Mouse (Mus musculus) macrophage (primary cell): Measurements from ENCODE around the gene Olfr13. TPM values are rescaled to one million over a fixed set of nuclear protein-coding genes. Genes with fewer than 3 reads are reported as not detected.
"Not testable (repeated sequence)": the region's sequence is repeated elsewhere in the genome, so short reads cannot be mapped to it uniquely, and the experiment has no call there.

ENCODE experiments used
- H3K27ac ChIP-seq: fragments of 350-480 bp; formaldehyde crosslinking; 2 replicates; pipeline ENCODE4 v1.9.0; 2021
- H3K36me3 ChIP-seq: fragments of 350-480 bp; formaldehyde crosslinking; 2 replicates; pipeline ENCODE4 v1.9.0; 2021; ENCODE audit errors: inconsistent target
- H3K4me3 ChIP-seq: fragments of 350-480 bp; formaldehyde crosslinking; 2 replicates; pipeline ENCODE4 v1.9.0; 2021; ENCODE audit errors: inconsistent target
- H3K79me2 ChIP-seq: fragments of 350-480 bp; formaldehyde crosslinking; 2 replicates; pipeline ENCODE4 v1.9.0; 2021; ENCODE audit errors: inconsistent target
- WGBS: methylation state at CpG from one replicate; pipeline ENCODE4 v1.1.7; 2026; ENCODE audit warnings: inconsistent platforms; ENCODE audit not compliant: missing documents; 5-methylcytosine and 5-hydroxymethylcytosine counted together
- polyA plus RNA-seq: library from polyadenylated mRNA; stranded (reverse); fragments of 250-400 nt; gene quantifications from 3 replicates; pipeline ENCODE4 v1.2.4, GENCODE M21; 2018; ENCODE audit warnings: inconsistent platforms
- total RNA-seq, 78 experiments: library from RNA; depleted of rRNA; stranded (reverse); fragments of 250-400 nt; gene quantifications; 1 replicate in 9 of 78; 2 replicates in 24 of 78; 3 replicates in 43 of 78; 4 replicates in 2 of 78; pipeline ENCODE4 v1.2.4; 2018; ENCODE audit warnings: inconsistent platforms in 56 of 78

Gene Olfr13
- total RNA-seq (2018; cell fraction: chromatin; rRNA removed): not detected
- total RNA-seq (2018; cell fraction: cytosol; rRNA removed): not detected
- not detected for total RNA-seq (2018; cell fraction: nucleus; rRNA removed)
- not detected in 3 replicates for polyA plus RNA-seq

DNA sequence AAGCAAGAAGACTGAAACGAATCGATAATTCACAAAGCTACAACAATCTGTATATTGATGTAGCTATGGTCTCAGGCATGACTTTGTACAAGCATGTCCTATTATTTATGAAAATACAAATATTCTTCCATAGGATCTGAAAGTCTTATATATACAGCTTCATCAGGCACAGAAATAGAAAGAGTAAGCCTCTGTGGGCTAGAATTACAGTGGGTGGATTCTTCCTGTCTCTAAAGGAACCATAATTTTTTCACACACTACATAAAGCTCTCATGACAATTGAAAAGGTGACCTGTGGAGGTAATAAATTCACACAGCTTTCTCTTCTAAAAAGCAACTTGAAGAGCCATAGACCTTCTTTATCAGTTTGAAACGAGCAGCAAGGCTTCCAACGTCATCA is at the start of gene Olfr13:
Olfr13 (plus strand) TSS at position 301 of the 400 bp plus-strand sequence.
- H3K79me2 ChIP-seq: no peaks in the 10 kb centered on the region
- no peak within 1 kb of the TSS for H3K4me3 ChIP-seq
- H3K27ac ChIP-seq: no peak within 1 kb of the TSS
- H3K36me3 ChIP-seq: no peaks in the 10 kb centered on the region
- WGBS: 68% methylated on average over 4 of the region's 4 CpGs

DNA sequence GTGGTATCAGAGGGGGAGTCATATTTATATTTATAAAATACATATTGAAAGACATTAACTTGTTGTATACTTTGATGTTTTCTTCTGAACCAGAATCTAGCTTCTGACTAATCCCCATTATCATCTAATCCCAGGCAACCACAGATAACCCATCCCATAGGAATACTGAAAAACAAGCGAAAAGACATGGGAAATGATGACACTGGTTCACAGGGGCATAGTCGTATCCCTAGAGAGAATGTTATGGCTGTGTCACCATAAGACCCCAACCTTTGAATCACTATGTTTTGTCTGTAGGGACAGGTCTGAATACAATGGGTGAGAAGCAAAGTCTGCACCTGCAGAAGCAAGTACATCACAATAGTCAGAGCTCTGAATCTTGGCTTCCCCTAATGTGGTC is 25.7 kb upstream of the Olfr13 start, which contains the start of gene Olfr237-ps1:
Olfr237-ps1 (plus strand) TSS at position 301 of the 400 bp plus-strand sequence.
- H3K79me2 ChIP-seq, H3K27ac ChIP-seq, H3K4me3 ChIP-seq, H3K36me3 ChIP-seq: not testable (repeated sequence)
- WGBS: 93% methylated on average over 2 of the region's 2 CpGs

DNA sequence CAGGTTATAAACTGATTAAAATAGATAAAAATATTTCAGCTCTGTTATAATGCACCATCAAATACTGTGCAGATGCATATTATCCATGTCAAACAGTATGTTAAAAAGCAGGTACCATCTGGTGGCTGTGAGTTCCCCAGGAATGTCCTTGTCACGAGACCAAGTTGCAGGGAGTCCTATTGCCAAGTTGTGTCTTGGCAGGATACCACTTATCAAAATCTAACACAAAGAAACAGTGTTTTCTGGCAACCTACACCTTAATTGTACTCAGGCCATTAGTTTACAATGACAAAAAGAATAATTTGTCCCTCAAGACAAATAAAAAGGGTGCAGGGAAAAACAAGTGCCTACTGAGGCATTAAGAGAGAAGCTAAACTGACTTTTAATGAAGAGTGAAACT is 12.4 kb upstream of the Olfr13 start:
- 67% methylated on average over 1 of the region's 1 CpGs for WGBS
- Histone ChIP-seq H3K27ac (no peak overlapping the region), H3K79me2 (no peaks in the 10 kb centered on the region), H3K4me3 (no peak overlapping the region), H3K36me3 (no peaks in the 10 kb centered on the region)

DNA sequence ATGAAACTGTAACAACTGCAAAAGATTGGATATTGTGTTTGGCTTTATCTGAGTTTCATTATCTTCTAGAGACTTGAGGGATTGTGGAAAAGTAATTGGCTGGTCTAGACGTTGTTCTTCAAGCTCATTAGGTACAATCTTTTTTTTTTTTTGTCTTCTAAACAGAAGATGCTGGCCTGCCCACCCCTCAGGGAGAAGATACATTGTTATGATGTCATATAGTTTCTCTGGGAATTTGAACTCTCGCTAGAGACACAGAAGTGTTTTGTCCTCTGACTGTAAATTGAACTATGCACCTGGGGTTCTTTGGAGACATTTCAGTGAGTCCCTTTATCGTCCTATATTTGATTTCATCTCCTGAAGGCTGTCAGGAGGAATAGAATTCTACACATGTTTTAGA is 9.0 kb upstream of the Olfr13 start, which contains the start of gene Olfr437:
Olfr437 (plus strand) TSS at position 301 of the 400 bp plus-strand sequence.
- no peaks in the 10 kb centered on the region for H3K79me2 ChIP-seq
- WGBS: 71% methylated on average over 3 of the region's 3 CpGs
- no peak within 1 kb of the TSS for H3K27ac ChIP-seq
- H3K4me3 ChIP-seq: no peak within 1 kb of the TSS
- H3K36me3 ChIP-seq: no peaks in the 10 kb centered on the region

DNA sequence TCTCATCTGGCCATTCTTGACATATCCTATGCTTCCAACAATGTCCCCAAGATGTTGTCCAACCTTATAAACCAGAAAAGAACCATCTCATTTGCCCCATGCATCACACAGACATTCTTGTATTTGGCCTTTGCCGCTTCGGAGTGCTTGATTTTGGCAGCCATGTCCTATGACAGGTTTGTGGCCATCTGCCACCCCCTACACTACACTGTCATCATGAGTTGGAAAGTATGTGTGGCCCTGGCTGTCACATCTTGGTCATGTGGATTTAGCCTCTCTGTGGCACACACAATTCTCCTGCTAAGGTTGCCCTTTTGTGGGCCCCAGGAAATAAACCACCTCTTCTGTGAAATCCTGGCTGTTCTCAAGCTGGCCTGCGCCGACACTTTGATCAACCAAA is 4.7 kb upstream of the Olfr13 start:
- no peak overlapping the region for H3K27ac ChIP-seq
- no peak overlapping the region for H3K4me3 ChIP-seq
- no peaks in the 10 kb centered on the region for H3K79me2 ChIP-seq
- 100% methylated on average over 4 of the region's 4 CpGs for WGBS
- no peaks in the 10 kb centered on the region for H3K36me3 ChIP-seq

DNA sequence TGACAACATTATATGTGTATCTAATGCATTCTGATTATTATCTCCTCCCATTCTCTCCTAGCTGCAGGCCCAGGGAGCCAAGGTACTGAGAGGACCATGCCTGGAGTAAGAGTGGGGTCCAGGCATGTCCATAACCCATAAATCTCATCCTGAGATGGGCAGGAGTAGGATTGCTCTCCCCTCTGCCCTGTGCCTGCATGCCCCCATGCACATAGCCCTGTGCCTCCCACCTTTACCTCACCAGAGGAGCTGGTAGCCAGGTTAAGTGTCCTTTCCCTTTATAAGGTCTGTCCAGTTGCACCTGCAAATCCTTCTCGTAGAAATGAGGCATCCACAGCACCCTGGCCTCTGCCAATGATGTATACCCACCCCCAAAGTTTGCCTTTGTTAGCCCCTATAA is 6.2 kb downstream of the Olfr13 start:
- no peaks in the 10 kb centered on the region for H3K36me3 ChIP-seq
- no peaks in the 10 kb centered on the region for H3K79me2 ChIP-seq
- no peak overlapping the region for H3K27ac ChIP-seq
- 67% methylated on average over 1 of the region's 1 CpGs for WGBS
- H3K4me3 ChIP-seq: no peak overlapping the region

DNA sequence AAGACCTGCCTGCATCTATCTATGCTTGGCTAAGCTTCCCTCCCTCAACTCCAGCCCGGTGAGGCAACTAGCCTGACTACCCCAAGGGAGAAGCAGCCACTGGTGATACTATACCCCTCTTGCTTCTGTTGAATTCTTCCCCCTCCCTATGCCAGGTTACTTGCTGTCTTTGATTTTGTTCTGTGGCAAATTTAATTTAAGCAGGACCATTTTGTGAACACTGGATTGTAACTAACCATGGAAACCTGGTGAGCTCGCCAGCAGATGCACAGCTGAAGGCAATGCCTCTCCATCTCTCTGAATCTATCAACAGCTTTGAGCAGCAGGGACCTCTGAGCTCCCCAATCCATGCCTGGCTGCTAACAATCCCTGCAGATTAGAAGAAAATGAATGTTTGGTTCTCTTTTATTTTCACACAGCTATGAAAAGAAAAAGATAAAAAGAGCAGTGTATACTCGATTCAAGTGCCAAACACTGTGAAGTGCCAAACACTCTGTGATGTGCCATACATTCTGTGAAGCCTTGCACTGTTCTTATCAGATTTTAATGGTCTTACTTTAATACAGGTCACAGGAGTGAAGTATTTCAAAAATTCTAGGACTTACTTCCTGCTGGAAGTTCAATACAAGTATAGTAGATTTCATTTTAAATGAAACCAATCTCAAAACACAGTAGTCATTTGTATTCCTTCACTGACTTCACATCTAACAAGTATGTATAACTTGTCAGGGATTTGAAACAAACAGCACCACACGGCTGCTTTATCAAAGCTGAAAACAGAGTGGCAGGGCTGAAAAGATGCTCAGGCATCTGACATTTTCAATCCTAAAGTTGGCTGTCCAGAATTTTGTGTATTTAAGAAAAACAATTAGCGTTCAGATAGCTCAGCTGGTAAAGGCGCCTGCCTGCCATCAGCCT is 6.9 kb downstream of the Olfr13 start:
- H3K36me3 ChIP-seq: no peaks in the 10 kb centered on the region
- H3K27ac ChIP-seq: no peak overlapping the region
- 74% methylated on average over 6 of the region's 6 CpGs for WGBS
- no peak overlapping the region for H3K4me3 ChIP-seq
- H3K79me2 ChIP-seq: no peaks in the 10 kb centered on the region

DNA sequence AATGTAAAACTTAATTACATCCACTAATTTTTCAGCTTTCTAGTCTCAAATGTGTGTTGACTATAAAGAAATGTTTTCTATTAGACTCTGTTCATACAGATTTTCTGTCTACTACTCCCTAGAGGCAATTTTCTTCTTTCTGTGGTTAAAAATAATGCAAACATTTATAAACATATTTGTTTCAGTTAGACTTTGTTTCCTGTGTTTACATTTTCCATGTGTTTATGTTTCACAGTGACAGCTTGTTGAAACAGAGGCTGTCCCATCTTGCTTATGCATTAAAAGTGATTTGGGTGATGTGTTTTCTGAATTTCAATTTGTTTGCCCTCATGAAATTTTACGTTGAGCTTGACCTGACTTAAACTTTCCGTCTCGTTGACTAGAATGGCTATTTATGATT is 19.0 kb downstream of the Olfr13 start:
- Histone ChIP-seq H3K27ac (no peak overlapping the region), H3K36me3 (no peaks in the 10 kb centered on the region), H3K79me2 (no peaks in the 10 kb centered on the region), H3K4me3 (no peak overlapping the region)
- 90% methylated on average over 3 of the region's 3 CpGs for WGBS

DNA sequence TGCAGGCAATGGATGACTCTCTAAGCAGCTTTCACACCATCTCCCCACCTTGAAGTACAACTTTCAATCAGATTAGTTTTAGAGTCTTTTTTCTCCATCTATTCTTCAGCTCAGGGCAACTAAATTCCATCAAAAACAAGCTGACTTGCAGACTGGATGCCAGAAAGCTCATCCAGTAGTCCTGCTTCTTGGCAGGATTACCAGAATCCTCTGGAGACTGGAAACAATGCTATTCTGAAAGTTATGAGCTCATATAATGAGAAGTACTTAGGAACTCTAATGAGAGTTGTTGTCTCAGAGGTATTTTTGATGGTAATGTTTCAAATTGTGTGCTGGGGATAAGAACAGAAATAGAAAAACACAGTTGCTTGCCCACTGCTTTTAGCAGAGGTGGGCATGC is 24.8 kb downstream of the Olfr13 start, which contains the start of gene Olfr435:
Olfr435 (plus strand) TSS at position 366 of the 400 bp plus-strand sequence.
- Histone ChIP-seq H3K27ac (no peak within 1 kb of the TSS), H3K36me3 (no peaks in the 10 kb centered on the region), H3K4me3 (no peak within 1 kb of the TSS), H3K79me2 (no peaks in the 10 kb centered on the region)

DNA sequence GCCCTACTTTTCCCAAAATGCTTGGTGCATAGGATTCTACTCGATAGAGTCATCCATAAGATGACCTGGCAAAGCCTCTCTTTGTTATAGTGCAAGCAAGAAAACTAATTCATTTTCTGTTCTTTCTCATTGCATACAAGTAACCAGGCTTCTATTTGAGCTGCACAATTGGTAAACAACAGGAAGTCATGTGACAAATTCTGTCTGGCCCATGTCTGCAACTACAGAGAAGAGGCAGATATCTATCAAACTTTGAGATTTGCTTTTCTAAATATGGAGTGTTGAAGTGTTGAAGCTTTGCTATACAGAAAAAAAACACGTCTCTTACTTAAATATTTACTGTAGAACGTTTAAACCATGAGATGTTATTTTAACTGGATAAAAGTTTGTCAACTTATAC is 26.2 kb downstream of the Olfr13 start:
- no peaks in the 10 kb centered on the region for H3K36me3 ChIP-seq
- WGBS: 74% methylated on average over 3 of the region's 3 CpGs

DNA sequence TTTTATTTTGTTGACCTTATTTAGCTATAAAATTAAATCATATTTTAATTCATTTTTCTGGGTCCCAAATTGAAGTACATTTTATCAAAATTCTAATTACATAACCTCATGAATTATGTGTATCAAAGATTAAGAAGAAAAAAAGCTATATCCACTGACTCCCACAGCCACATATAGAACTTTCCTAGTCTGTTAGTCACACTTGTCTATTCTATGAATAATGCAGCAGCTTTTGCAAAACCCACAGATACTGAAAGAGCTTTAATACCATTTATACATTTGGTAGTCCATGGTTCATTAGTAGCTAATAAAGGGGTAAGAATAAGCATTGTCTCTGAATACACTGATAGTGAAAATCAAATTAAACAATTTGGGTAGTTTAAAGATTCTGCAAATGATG is 30.8 kb downstream of the Olfr13 start:
- H3K27ac ChIP-seq: no peak overlapping the region
- H3K36me3 ChIP-seq: no peaks in the 10 kb centered on the region
- no peaks in the 10 kb centered on the region for H3K79me2 ChIP-seq
- no peak overlapping the region for H3K4me3 ChIP-seq

More for the DNA sequence above, 26.2 kb downstream of the Olfr13 start:
- Histone ChIP-seq H3K27ac (no peak overlapping the region), H3K4me3 (no peak overlapping the region), H3K79me2 (no peaks in the 10 kb centered on the region)

DNA sequence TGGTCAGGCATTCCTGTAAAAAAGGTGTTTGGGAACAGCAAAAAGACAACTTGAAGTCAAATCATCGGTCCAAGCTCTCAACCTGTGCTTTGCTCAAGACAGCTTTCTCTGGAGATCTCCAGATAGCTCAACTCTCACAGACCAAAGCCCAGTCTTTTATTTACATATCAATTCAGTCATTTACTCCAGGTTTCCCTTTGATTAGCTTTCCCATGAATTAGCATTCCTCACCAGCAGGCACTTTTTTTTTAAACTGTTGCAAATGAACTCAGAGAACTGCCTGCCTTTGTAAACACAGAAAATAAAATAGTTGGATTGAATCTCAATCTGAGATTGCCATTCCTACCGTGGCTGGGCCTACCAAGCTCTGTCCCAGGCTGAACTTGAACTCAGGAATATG is 33.4 kb downstream of the Olfr13 start:
- Histone ChIP-seq H3K4me3 (no peak overlapping the region), H3K27ac (no peak overlapping the region), H3K36me3 (no peaks in the 10 kb centered on the region), H3K79me2 (no peaks in the 10 kb centered on the region)
- 41% methylated on average over 2 of the region's 2 CpGs for WGBS

DNA sequence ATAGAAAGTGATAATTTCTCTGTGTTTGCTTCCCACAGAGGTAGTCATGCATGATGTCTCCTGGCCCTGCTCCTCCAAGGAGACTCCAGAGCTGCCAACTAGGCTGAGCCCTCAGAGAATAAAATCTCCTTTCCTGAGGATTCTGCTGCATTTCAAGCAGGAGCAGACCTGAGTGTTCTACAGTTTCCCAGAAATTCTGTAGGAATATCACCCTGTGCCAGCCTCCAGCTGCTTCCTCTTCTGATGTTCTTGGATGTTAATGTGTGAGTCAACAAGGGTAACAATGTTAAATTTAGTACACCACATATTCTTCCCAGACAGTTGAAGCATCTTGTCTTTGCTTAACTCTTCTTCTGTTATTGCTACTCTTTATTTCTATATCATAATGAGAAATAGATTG is 40.9 kb downstream of the Olfr13 start, which contains the start of gene Olfr434:
Olfr434 (plus strand) TSS at position 149 of the 400 bp plus-strand sequence.
- not testable (repeated sequence) for H3K4me3 ChIP-seq, H3K79me2 ChIP-seq, H3K27ac ChIP-seq, H3K36me3 ChIP-seq
